Mouse (Mus musculus) CH12.LX (cell line): ENCODE results near the gene Zc3h12c. TPM values are rescaled to one million over a fixed set of nuclear protein-coding genes. Genes with fewer than 3 reads are reported as not detected.

Source experiments
- DNase-seq: peaks from one replicate; pipeline ENCODE4 v3.0.0-alpha.2; 2013; ENCODE audit errors: extremely low read depth
- H3K27ac ChIP-seq: 2 replicates; pipeline ENCODE4 v1.5.1; 2012; ENCODE audit warnings: low read depth, mild to moderate bottlenecking, control low read depth, moderate library complexity; ENCODE audit not compliant: insufficient read depth
- H3K27me3 ChIP-seq: replicated peaks from 2 replicates; pipeline ENCODE3; 2012; ENCODE audit warnings: inconsistent platforms
- H3K36me3 ChIP-seq, 2 experiments: replicated peaks in 1 of 2; 2 replicates each; pipeline versions ENCODE3 to v1.6.1; 2012; ENCODE audit warnings: inconsistent platforms in 1 of 2, low read length in 1 of 2, mild to moderate bottlenecking in 1 of 2, mixed read lengths in 1 of 2, moderate library complexity in 1 of 2; ENCODE audit not compliant: control insufficient read depth in 1 of 2, insufficient read depth in 1 of 2
- H3K4me1 ChIP-seq, 2 experiments: 2 replicates each; pipeline ENCODE4 v1.6.1; 2012; ENCODE audit warnings: inconsistent platforms in 1 of 2, moderate library complexity in 1 of 2; ENCODE audit not compliant: insufficient read depth in 2 of 2, control insufficient read depth in 1 of 2
- H3K4me2 ChIP-seq: 2 replicates; pipeline ENCODE4 v1.6.1; 2012; ENCODE audit warnings: low read depth, mild to moderate bottlenecking, control low read depth; ENCODE audit not compliant: poor library complexity, insufficient read depth, severe bottlenecking
- H3K4me3 ChIP-seq, 3 experiments: fragments of 150-350 bp in 1 of 3; sonication (generic) in 1 of 3; replicated peaks in 1 of 3; 2 replicates each; pipeline versions ENCODE3 to v1.5.1; 2011 to 2012; ENCODE audit warnings: low read depth in 2 of 3, low read length in 2 of 3, mild to moderate bottlenecking in 2 of 3, moderate library complexity in 2 of 3, control low read depth in 1 of 3, improper control_type of control experiment in 1 of 3, inconsistent platforms in 1 of 3, mixed read lengths in 1 of 3; ENCODE audit not compliant: poor library complexity in 1 of 3
- H3K79me2 ChIP-seq: replicated peaks from 2 replicates; pipeline ENCODE4 v1.6.1; 2012; ENCODE audit warnings: mild to moderate bottlenecking, moderate library complexity; ENCODE audit not compliant: control insufficient read depth, poor library complexity, insufficient read depth, severe bottlenecking; ENCODE audit errors: extremely low read depth
- H3K9ac ChIP-seq: 2 replicates; pipeline ENCODE4 v1.6.1; 2012; ENCODE audit warnings: low read depth, mild to moderate bottlenecking, control low read depth, moderate library complexity; ENCODE audit not compliant: insufficient read depth
- H3K9me3 ChIP-seq: replicated peaks from 2 replicates; pipeline ENCODE3; 2012; ENCODE audit warnings: low read length, inconsistent platforms, mixed read lengths
- BHLHE40 ChIP-seq: IDR thresholded peaks from 2 replicates; pipeline ENCODE4 v1.6.1; 2011; ENCODE audit warnings: mild to moderate bottlenecking, low read depth, low read length, improper control_type of control experiment
- CHD2 ChIP-seq: IDR thresholded peaks from 2 replicates; pipeline ENCODE4 v1.6.1; 2011; ENCODE audit warnings: low read length, improper control_type of control experiment
- CTCF ChIP-seq, 2 experiments: IDR thresholded peaks in 1 of 2; conservative IDR thresholded peaks in 1 of 2; 2 replicates each; pipeline ENCODE4 v1.5.1; 2011 to 2012; ENCODE audit warnings: low read depth in 2 of 2, low read length in 2 of 2, improper control_type of control experiment in 1 of 2, inconsistent platforms in 1 of 2, mild to moderate bottlenecking in 1 of 2, moderate library complexity in 1 of 2
- E2F4 ChIP-seq: IDR thresholded peaks from 2 replicates; pipeline ENCODE4 v1.6.1; 2011; ENCODE audit warnings: low read depth, low read length, improper control_type of control experiment; ENCODE audit not compliant: insufficient replicate concordance
- EP300 ChIP-seq: IDR thresholded peaks from 2 replicates; pipeline ENCODE4 v1.6.1; 2011; ENCODE audit warnings: low read length, improper control_type of control experiment
- ETS1 ChIP-seq: conservative IDR thresholded peaks from 2 replicates; pipeline ENCODE4 v1.6.1; 2012; ENCODE audit warnings: low read depth, mild to moderate bottlenecking, inconsistent platforms, low read length, improper control_type of control experiment, moderate library complexity
- GABPA ChIP-seq: IDR thresholded peaks from 2 replicates; pipeline ENCODE4 v1.6.1; 2012; ENCODE audit warnings: low read depth, low read length, improper control_type of control experiment, inconsistent platforms; ENCODE audit not compliant: insufficient replicate concordance
- IRF4 ChIP-seq: IDR thresholded peaks from 2 replicates; pipeline ENCODE4 v1.6.1; 2014; ENCODE audit warnings: low read depth, mild to moderate bottlenecking, inconsistent platforms, low read length, improper control_type of control experiment
- JUN ChIP-seq: IDR thresholded peaks from 2 replicates; pipeline ENCODE4 v1.6.1; 2011; ENCODE audit warnings: low read depth, mild to moderate bottlenecking, low read length, improper control_type of control experiment, moderate library complexity; ENCODE audit not compliant: insufficient read depth
- KAT2A ChIP-seq: IDR thresholded peaks from 2 replicates; pipeline ENCODE4 v1.6.1; 2012; ENCODE audit warnings: low read length, improper control_type of control experiment, inconsistent platforms; ENCODE audit not compliant: insufficient replicate concordance
- MAFK ChIP-seq: IDR thresholded peaks from 2 replicates; pipeline ENCODE4 v1.6.1; 2011; ENCODE audit warnings: low read length, improper control_type of control experiment; ENCODE audit not compliant: insufficient replicate concordance
- MAZ ChIP-seq: IDR thresholded peaks from 2 replicates; pipeline ENCODE4 v1.6.1; 2012; ENCODE audit warnings: low read depth, mild to moderate bottlenecking, inconsistent platforms, low read length, improper control_type of control experiment, moderate library complexity
- MEF2A ChIP-seq: IDR thresholded peaks from 2 replicates; pipeline ENCODE4 v1.6.1; 2014; ENCODE audit warnings: low read depth, mild to moderate bottlenecking, inconsistent platforms, low read length, improper control_type of control experiment, borderline replicate concordance
- MYC ChIP-seq: IDR thresholded peaks from 2 replicates; pipeline ENCODE4 v1.6.1; 2011; ENCODE audit warnings: low read depth, mild to moderate bottlenecking, improper control_type of control experiment, low read length
- POLR2AphosphoS2 ChIP-seq: IDR thresholded peaks from 2 replicates; pipeline ENCODE4 v1.6.1; 2011; ENCODE audit warnings: low read depth, low read length, improper control_type of control experiment
- RAD21 ChIP-seq: IDR thresholded peaks from 2 replicates; pipeline ENCODE4 v1.6.1; 2011; ENCODE audit warnings: low read depth, mild to moderate bottlenecking, low read length, improper control_type of control experiment, moderate library complexity
- SIN3A ChIP-seq: IDR thresholded peaks from 2 replicates; pipeline ENCODE4 v1.6.1; 2012; ENCODE audit warnings: low read length, improper control_type of control experiment, inconsistent platforms
- SMC3 ChIP-seq: IDR thresholded peaks from 2 replicates; pipeline ENCODE4 v1.6.1; 2011; ENCODE audit warnings: low read depth, low read length, improper control_type of control experiment
- TCF12 ChIP-seq: IDR thresholded peaks from 2 replicates; pipeline ENCODE4 v1.6.1; 2014; ENCODE audit warnings: low read depth, mild to moderate bottlenecking, inconsistent platforms, low read length, improper control_type of control experiment
- USF1 ChIP-seq: IDR thresholded peaks from 2 replicates; pipeline ENCODE4 v1.6.1; 2014; ENCODE audit warnings: low read depth, mild to moderate bottlenecking, inconsistent platforms, low read length, improper control_type of control experiment
- USF2 ChIP-seq: conservative IDR thresholded peaks from 2 replicates; pipeline ENCODE4 v1.6.1; 2011; ENCODE audit warnings: low read depth, low read length, improper control_type of control experiment
- ZKSCAN1 ChIP-seq: IDR thresholded peaks from 2 replicates; pipeline ENCODE4 v1.6.1; 2012; ENCODE audit warnings: low read depth, inconsistent platforms, low read length, improper control_type of control experiment, borderline replicate concordance
- ZMIZ1 ChIP-seq: IDR thresholded peaks from 2 replicates; pipeline ENCODE4 v1.6.1; 2012; ENCODE audit warnings: low read depth, mild to moderate bottlenecking, inconsistent platforms, low read length, improper control_type of control experiment
- dilution Hi-C: fragments of 300-500 bp; cut with MboI; formaldehyde crosslinking; loops from 2 replicates; pipeline ENCODE4 v1.14.3; 2020; ENCODE audit warnings: low sequenced_read_pairs; ENCODE audit not compliant: extremely low pct_unique_long_range_greater_than_20kb, extremely low pct_ligation_motif_present
- in situ Hi-C: fragments of 300-500 bp; cut with MboI; formaldehyde crosslinking; loops from 3 replicates; pipeline ENCODE4 v1.14.3; 2019; ENCODE audit warnings: low sequenced_read_pairs, low pct_ligation_motif_present, low pct_unique_long_range_greater_than_20kb, mixed read lengths
- polyA plus RNA-seq: library from polyadenylated mRNA; unstranded; fragments of >175 nt; gene quantifications from 2 replicates; pipeline ENCODE4 v1.2.1, GENCODE M21; 2012; ENCODE audit warnings: low read depth; ENCODE audit not compliant: insufficient read length
- total RNA-seq, 2 experiments: library from RNA; depleted of rRNA; stranded (reverse); fragments of 300-350 nt in 1 of 2; fragments of >200 nt in 1 of 2; gene quantifications; 2 replicates each; pipeline ENCODE4 v1.2.3; 2012 to 2014

Gene Zc3h12c
- total and polyA plus RNA-seq, 3 experiments = 11.2 to 36.1 (median 21.7) TPM

GRCm38 (mm10) chr9:52165076-52165705, 3.2 kb downstream of the Zc3h12c start:
- Histone ChIP-seq H3K27me3 (no peaks in the 10 kb centered on the region), H3K4me2 (peak overlapping the region; percentile 39), H3K27ac (no peak overlapping the region; the same call in 1 of the 2 replicates), H3K4me3 (peak overlapping the region; percentile 37 to 94 (median 69)), H3K4me1 (peaks cover 6 to 37% of the 10 kb centered on the region in 2 experiments; a peak in 3 of 4 replicates), H3K9ac (no peak overlapping the region), H3K36me3 (peaks cover 8 to 28% of the 10 kb centered on the region in 2 experiments), H3K9me3 (peaks cover 7% of the 10 kb centered on the region), H3K79me2 (peaks cover 58% of the 10 kb centered on the region)
- dilution Hi-C loops = no loop called here
- DNase-seq = no peak
- in situ Hi-C loops = loop anchor here (5.0 kb wide), 1 partner anchor 97 kb away; no protein-coding TSS in a partner anchor
- TF ChIP-seq ETS1 (no peak), EP300 (0 out of 2 replicates have a peak, but pooled peaks have one; percentile 23)

GRCm38 (mm10) chr9:52160512-52160911, 7.9 kb downstream of the Zc3h12c start:
- H3K4me3 ChIP-seq = no peak overlapping the region
- in situ Hi-C loops = no loop called here
- dilution Hi-C loops = no loop called here
- H3K4me2 ChIP-seq = no peak overlapping the region
- peaks cover 8 to 48% of the 10 kb centered on the region in 2 experiments for H3K36me3 ChIP-seq
- no peak overlapping the region for H3K27ac ChIP-seq
- no peaks in the 10 kb centered on the region for H3K27me3 ChIP-seq
- H3K9ac ChIP-seq = no peak overlapping the region
- no peak for DNase-seq
- peaks cover 7% of the 10 kb centered on the region for H3K9me3 ChIP-seq
- TF ChIP-seq SMC3 (peak; percentile 29), RAD21 (peak; percentile 18), USF1 (no peak), CTCF (conservative IDR thresholded peaks at IDR 0.05 in 1 of 2, IDR thresholded peaks at IDR 0.05 in 1 of 2; ENCODE audit: low read depth in 2 of 2, low read length in 2 of 2) (peak in 1 of 2 experiments; percentile 36; a peak in 1 of 4 replicates)
- TF ChIP-seq, all 38 proteins: peak for 3
- Histone ChIP-seq H3K79me2 (peaks cover 56% of the 10 kb centered on the region), H3K4me1 (peaks cover 6 to 58% of the 10 kb centered on the region in 2 experiments; a peak in 3 of 4 replicates)

- H3K79me2 ChIP-seq = peaks cover 55% of the 10 kb centered on the region
- in situ Hi-C loops = no loop called here
- no peak overlapping the region for H3K4me3 ChIP-seq
- dilution Hi-C loops = no loop called here
- no peaks in the 10 kb centered on the region for H3K27me3 ChIP-seq
- H3K36me3 ChIP-seq = peaks cover 10 to 52% of the 10 kb centered on the region in 2 experiments
- no peak for DNase-seq
- H3K4me2 ChIP-seq = no peak overlapping the region
- H3K4me1 ChIP-seq = peaks cover 0 to 69% of the 10 kb centered on the region in 2 experiments; a peak in 2 of 4 replicates
- no peak overlapping the region for H3K9ac ChIP-seq
- H3K27ac ChIP-seq = no peak overlapping the region
- H3K9me3 ChIP-seq = peaks cover 7% of the 10 kb centered on the region
- TF ChIP-seq IRF4 (peak; percentile 93), MAFK (0 out of 2 replicates have a peak, but pooled peaks have one; percentile 29), MYC (no peak), ZMIZ1 (no peak), KAT2A (no peak), E2F4 (0 out of 2 replicates have a peak, but pooled peaks have one; percentile 22), POLR2AphosphoS2 (no peak), SIN3A (0 out of 2 replicates have a peak, but pooled peaks have one; percentile 25), USF2 (no peak), EP300 (peak; percentile 79), TCF12 (peak; percentile 46; the same call in 1 of the 2 replicates), ZKSCAN1 (no peak), SMC3 (no peak), CHD2 (0 out of 2 replicates have a peak, but pooled peaks have one; percentile 30), ETS1 (peak; percentile 62), MAZ (no peak), BHLHE40 (0 out of 2 replicates have a peak, but pooled peaks have one; percentile 41), MEF2A (peak; percentile 97), JUN (peak; percentile 81), GABPA (no peak)
These were observed 9.8 kb downstream of the Zc3h12c start for GRCm38 (mm10) chr9:52158561-52158960.
